Mouse (Mus musculus): Measurements from ENCODE around the gene Nfib.

Nfib gene

GRCm38 (mm10) chr4:82695760-82696501 lies 9.6 kb downstream of the Nfib start:
- ChIA-PET POLR2A (no interaction called here), CTCF (no interaction called here)

GRCm38 (mm10) chr4:82692009-82692326 lies 13.6 kb downstream of the Nfib start:
- ChIA-PET CTCF (no interaction called here), POLR2A (no interaction called here)

DNA sequence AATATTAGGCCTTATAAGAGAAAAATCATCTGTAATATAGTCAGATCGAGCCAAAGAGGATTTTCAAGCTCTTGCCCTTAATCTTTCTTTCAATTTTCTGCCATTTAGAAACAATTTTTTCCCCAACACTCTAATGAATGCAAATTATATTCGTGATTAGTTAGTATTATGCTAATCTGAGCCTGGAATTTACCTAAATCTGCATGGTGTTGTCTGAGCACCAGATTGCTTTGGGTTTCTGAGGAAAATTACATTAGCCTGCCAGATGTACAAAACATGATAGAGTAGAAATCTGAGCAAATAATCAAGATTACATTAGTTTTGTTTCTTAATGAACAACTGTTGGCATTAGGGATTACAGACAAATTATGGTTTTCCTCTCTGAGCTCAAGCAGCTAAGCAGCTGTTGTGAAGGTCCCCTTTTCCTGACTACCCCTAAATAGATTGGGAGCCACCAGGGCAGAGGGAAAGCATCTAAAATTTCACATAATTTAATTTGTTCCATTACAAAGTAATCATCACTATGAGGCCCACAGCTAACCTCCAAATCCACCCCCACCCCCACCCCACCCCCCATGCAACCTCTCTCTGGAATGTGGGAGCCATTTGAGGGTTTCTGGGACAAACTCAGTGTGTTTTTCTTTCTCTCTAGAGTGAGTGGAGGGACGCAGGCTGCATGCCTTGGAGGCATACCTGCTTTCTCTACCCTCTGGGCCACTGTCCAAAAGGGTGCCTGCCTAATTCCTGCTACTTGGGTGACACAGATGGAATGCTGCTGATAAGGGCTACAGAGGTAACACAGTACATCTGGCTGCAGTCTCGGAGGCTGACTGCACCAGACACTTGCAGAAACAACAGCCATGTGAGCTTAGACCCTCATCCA lies 14.2 kb downstream of the Nfib start:
- CTCF ChIA-PET = no interaction called here
- POLR2A ChIA-PET = no interaction called here

GRCm38 (mm10) chr4:82690267-82690666 lies 15.3 kb downstream of the Nfib start:
- ChIA-PET CTCF (interaction anchor here in 1 of 4 experiments (0.6 kb wide), 1 partner anchor 155 kb away, joined by 3 read pairs; no protein-coding TSS in a partner anchor), POLR2A (no interaction called here)

DNA sequence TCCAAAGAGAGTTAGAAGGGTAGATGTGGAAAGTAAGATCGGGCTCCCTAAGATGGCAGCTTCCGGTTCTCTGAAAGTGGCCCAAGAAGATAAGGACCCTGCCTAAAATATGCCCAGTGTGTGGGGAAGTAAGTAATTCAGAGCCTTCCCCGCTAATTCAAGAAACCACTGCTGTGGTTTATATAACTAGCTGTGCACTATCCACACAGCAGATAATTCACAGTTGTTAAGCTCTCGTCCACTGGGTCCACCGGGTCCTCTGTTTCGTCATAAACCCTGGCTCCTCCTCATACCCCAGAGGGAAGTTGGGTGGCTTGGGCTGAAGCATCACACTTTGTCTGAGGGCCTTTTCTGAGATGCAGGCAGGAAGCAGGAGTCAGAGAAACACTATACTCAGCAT lies 19.5 kb downstream of the Nfib start:
- POLR2A ChIA-PET = interaction anchor here in 1 of 4 experiments (0.5 to 0.6 kb wide), 2 partner anchors 173 to 391 kb away, joined by 4 to 5 read pairs; no protein-coding TSS in a partner anchor

GRCm38 (mm10) chr4:82684088-82684715 lies 21.3 kb downstream of the Nfib start:
- ChIA-PET POLR2A (no interaction called here), CTCF (no interaction called here)

More for the DNA sequence above, 19.5 kb downstream of the Nfib start:
- CTCF ChIA-PET = no interaction called here

- CTCF ChIA-PET = no interaction called here
- POLR2A ChIA-PET = no interaction called here
These were observed 22.0 kb downstream of the Nfib start for GRCm38 (mm10) chr4:82683583-82683982.

DNA sequence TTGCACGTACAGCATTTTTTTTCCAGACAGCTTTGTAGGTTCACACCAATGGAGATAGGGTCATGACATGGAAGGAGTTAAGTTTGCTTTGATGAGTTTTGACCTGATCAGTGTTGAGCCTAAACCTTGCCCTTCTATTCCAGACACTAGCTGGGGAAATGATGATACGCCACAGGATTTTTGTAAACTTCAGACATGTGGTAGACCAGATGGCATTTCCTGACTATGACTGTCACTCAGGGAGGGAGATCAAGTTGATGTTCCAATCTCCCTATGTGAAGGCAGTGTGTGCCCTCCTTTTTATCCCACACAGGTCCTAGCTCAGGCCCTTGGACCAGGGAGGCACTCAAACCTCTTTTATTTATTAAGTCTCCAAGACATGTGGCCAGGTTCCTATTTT lies 29.4 kb downstream of the Nfib start:
- POLR2A ChIA-PET = no interaction called here

DNA sequence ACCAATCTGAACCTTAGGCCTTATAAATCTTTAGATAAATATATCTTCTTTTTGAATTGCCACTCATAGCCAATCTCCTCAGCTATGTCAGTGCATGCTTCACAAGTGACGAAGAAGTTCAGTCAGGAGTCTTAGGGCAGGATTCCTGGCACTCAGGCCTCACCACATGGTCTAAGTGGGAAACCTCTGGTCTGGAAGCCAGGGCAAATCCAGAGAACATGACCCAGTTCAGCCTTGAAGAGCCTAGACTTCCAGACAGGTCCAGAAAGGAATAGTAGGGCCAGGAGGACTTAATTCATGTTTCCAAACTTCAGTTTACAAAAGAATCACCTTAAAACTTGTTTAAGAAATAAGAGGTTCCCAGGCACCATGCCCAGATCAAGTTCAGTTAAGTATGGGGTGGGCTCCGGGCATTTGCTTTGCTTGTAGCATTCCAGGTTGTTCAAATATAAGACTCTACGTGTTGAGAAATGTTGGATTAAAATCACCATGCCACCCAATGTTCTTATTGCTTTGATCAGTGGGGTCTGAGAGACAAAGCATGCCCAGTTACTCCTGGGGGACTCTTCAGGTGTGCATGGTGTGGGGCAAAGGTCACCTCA lies 38.2 kb downstream of the Nfib start:
- POLR2A ChIA-PET = no interaction called here
- CTCF ChIA-PET = no interaction called here

More for the DNA sequence above, 29.4 kb downstream of the Nfib start:
- CTCF ChIA-PET = interaction anchor here in 1 of 4 experiments (0.9 kb wide), 1 partner anchor 507 kb away, joined by 3 read pairs; no protein-coding TSS in a partner anchor

- CTCF ChIA-PET = interaction anchor here in 1 of 4 experiments (0.9 kb wide), 1 partner anchor 122 kb away, joined by 3 read pairs; no protein-coding TSS in a partner anchor
- POLR2A ChIA-PET = interaction anchor here in 1 of 4 experiments (0.6 kb wide), 1 partner anchor 978 kb away, joined by 3 read pairs; no protein-coding TSS in a partner anchor
These were observed 41.1 kb downstream of the Nfib start for GRCm38 (mm10) chr4:82664436-82664835.

DNA sequence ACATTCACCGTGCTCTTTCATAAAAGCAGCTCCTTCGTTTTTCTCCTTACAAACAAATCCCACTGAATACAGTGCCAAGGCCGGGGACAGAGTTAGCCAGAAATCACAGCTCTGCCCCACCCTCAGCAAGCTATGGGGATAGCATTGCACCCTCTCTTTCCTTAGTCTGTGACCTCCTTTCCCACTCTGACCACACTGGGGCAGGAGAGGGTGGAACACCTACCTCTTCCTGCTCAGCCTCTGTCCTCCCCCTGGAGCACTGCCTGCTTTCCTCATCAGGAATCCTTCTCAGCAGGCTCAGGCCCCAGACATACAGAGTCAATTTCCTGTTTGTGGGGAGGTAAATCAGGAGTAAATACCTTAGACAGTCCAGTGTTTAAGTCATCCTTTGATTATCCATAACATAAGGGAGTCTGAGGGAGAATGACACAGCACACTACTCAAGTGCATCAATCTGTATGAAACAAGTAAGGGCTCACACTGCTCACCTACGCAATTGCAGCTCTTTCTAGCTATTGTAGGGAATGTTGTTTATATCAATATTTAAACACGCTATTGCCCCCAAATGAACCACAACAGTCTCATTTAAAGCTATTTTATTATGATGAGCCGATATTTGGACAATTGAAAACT lies 41.7 kb downstream of the Nfib start:
- ChIA-PET CTCF (no interaction called here), POLR2A (no interaction called here)

- ChIA-PET CTCF (no interaction called here), POLR2A (no interaction called here)
These were observed 42.9 kb downstream of the Nfib start for GRCm38 (mm10) chr4:82662626-82663025.

- POLR2A ChIA-PET = interaction anchor here in 1 of 4 experiments (0.6 kb wide), 1 partner anchor 306 kb away, joined by 3 read pairs; no protein-coding TSS in a partner anchor
- CTCF ChIA-PET = no interaction called here
These were observed 43.3 kb downstream of the Nfib start for GRCm38 (mm10) chr4:82662222-82662621.

DNA sequence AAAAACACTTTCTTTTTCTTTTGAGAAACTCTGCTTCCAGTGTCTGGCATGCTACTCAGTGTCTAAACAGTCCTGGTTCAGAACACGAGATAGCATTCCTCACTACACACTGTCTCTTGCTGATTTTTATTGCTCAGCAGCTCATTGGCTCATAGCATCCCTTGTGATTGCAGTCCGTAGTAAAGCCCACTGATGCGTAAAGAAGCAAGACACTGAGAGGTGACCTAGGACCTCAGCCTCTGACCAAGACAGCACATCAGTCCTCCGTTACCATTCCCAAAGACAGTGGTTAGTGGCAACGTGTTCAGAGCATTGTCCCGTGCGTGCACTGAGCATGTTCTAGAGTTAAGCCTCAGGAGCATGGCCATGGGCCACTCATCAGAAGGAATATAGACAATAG lies 44.3 kb downstream of the Nfib start:
- POLR2A ChIA-PET = no interaction called here
- CTCF ChIA-PET = no interaction called here

DNA sequence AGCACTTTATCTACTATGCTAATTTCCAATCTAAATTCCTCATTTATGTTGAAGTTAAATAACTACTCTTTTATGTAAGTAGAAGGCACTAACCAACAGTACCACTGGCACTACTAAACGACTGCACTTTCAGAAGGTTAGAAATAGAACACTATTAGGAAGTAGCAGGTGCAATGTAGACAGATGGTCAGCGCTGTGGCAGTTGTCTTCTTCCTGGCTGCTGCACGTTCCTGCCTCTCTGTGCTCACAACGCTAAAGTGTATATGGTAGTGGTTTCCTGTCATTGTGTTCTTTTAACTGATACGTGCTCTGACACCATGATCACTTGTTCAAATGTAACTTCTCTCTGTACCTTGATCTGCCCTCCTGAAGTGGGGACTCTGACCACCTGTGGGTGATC lies 59.9 kb downstream of the Nfib start:
- ChIA-PET CTCF (no interaction called here), POLR2A (no interaction called here)

- CTCF ChIA-PET = interaction anchor here in 1 of 4 experiments (0.6 kb wide), 1 partner anchor 10 kb away, joined by 6 read pairs; no protein-coding TSS in a partner anchor
- POLR2A ChIA-PET = interaction anchor here in 1 of 4 experiments (0.6 kb wide), 1 partner anchor 54 kb away, joined by 4 read pairs; no protein-coding TSS in a partner anchor
These were observed 60.8 kb downstream of the Nfib start for GRCm38 (mm10) chr4:82644797-82645196.

DNA sequence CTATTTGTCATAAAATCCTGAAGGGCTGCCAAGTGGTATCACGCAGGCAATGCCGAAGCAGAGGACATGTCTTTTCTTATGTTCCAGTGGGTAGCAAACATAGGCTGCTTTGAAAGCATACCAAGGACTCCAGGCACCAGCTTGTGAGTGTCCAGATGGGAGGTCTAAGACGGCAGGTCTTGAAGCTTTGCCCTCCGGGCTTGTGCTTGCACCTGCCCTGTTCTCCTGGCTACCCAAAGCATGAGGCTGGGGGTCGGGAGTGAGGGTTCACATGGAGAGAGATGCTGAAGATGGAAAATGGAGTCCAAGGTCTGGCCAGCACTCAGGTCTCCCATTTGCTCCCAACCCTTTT lies 61.8 kb downstream of the Nfib start:
- CTCF ChIA-PET = interaction anchor here in 3 of 4 experiments (0.6 to 1.7 kb wide), 5 partner anchors 290 to 540 kb away, joined by 3 to 7 read pairs (median 5); no protein-coding TSS in a partner anchor
- POLR2A ChIA-PET = no interaction called here

GRCm38 (mm10) chr4:82643022-82643733 lies 62.4 kb downstream of the Nfib start:
- ChIA-PET CTCF (interaction anchor here in 3 of 4 experiments (0.5 to 1.7 kb wide), 6 partner anchors 290 to 540 kb away, joined by 3 to 7 read pairs (median 4); no protein-coding TSS in a partner anchor), POLR2A (no interaction called here)

All from embryonic stem cell, embryonic (primary cell).